In the genomic region with DNA sequence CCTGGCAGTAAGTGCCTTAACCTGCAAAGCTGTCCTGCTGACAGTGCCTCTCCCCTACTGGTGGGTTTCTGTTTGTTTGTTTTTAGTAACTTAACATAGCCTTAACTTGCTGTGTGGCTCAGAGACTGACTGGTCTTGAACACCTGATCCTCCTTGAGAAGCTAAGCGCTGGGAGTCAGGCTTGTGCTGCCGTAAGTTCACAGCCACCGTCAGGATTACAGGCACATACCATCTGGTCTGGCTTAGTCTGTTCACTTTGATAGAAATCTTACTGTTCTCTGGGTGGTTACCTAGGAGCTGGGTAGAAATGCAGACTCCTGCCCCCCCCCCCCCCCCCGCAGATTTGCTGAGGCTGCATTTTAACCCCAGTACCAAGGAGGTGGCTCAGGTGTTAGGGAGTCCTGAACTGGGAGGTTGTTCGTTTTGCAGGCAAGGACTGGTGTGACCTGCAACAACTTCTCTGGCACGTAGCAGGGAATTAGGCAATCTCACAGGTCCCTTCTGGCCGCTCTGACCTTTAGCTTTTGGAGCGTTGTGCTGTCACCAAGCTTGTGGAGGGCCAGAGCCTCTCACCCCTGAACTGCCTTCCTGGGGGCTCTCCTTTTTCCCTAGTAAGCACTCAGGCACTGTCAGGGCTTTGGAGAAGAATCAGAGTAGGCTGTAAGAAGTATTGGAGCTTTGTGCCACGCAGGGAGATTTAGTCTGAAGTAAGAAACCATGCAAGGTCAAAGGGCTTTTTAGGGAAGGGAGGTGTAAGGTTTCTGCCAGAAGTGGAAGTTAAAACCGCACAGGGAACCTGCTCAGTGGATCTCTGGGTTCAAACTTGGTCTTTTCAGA, we compare ENCODE assay signal across 8 mouse cellular contexts. TPM values are rescaled to one million over a fixed set of nuclear protein-coding genes. Genes with fewer than 3 reads are reported as not detected.
DNase-seq lines count a peak whose midpoint lies in the region; ATAC-seq and TF ChIP-seq lines count a peak whose summit lies in the region.

No protein-coding gene starts in this region.

- no peak overlapping the region for H3K4me3 ChIP-seq in hindbrain, embryonic 11.5 days (ENCODE audit: low read depth, low read length)
- H3K4me3 ChIP-seq in hindbrain, postnatal 0 days (ENCODE audit: low read length): no peak overlapping the region
- H3K4me3 ChIP-seq in heart, embryonic 16.5 days (ENCODE audit: low read length): peak overlapping the region; percentile 6; the same call in 1 of the 2 replicates

- 41% methylated on average over 9 of the region's 10 CpGs for WGBS in hindbrain, embryonic 11.5 days
- WGBS in hindbrain, postnatal 0 days: 50% methylated on average over 10 of the region's 10 CpGs
- WGBS in heart, embryonic 16.5 days: 62% methylated on average over 10 of the region's 10 CpGs

- TF ChIP-seq CTCF in hindbrain, postnatal 0 days (IDR thresholded peaks at IDR 0.05; ENCODE audit: low read depth): no peak

- DNase-seq in hindbrain, embryonic 11.5 days (ENCODE audit: low spot score): no peak
- DNase-seq in hindbrain, postnatal 0 days (ENCODE audit: low spot score): no peak
- peak; percentile 41 for DNase-seq in adipocyte (ENCODE audit: low spot score)
- DNase-seq in testis, postnatal 10 days (ENCODE audit: low spot score): no peak
- DNase-seq in cerebellum, postnatal 36 days: no peak
- no peak for DNase-seq in left cerebral cortex, adult 11 months (ENCODE audit: low spot score)

- H3K4me2 ChIP-seq in hindbrain, embryonic 11.5 days (replicated peaks; ENCODE audit: low read depth, low read length): no peak overlapping the region
- no peak overlapping the region for H3K4me2 ChIP-seq in hindbrain, postnatal 0 days (ENCODE audit: low read depth, low read length)
- peak overlapping the region; percentile 44 for H3K4me2 ChIP-seq in heart, embryonic 16.5 days (ENCODE audit: low read depth, low read length)

- no peaks in the 10 kb centered on the region for H3K9me3 ChIP-seq in hindbrain, embryonic 11.5 days (ENCODE audit: control insufficient read depth, low read length)
- H3K9me3 ChIP-seq in hindbrain, postnatal 0 days (ENCODE audit: low read length): no peaks in the 10 kb centered on the region
- no peaks in the 10 kb centered on the region for H3K9me3 ChIP-seq in heart, embryonic 16.5 days (replicated peaks; ENCODE audit: control insufficient read depth, low read length)

- no peak overlapping the region for H3K9ac ChIP-seq in hindbrain, embryonic 11.5 days (ENCODE audit: low read depth, low read length)
- no peak overlapping the region for H3K9ac ChIP-seq in hindbrain, postnatal 0 days (replicated peaks; ENCODE audit: low read length)
- H3K9ac ChIP-seq in heart, embryonic 16.5 days (ENCODE audit: low read length): peak overlapping the region; percentile 54

- peaks cover 10% of the 10 kb centered on the region for H3K4me1 ChIP-seq in hindbrain, embryonic 11.5 days (replicated peaks; ENCODE audit: control insufficient read depth, insufficient read depth, low read length)
- peaks cover 12% of the 10 kb centered on the region; the same call in 1 of the 2 replicates for H3K4me1 ChIP-seq in hindbrain, postnatal 0 days (ENCODE audit: insufficient read depth, low read length)
- peaks cover 64% of the 10 kb centered on the region for H3K4me1 ChIP-seq in heart, embryonic 16.5 days (ENCODE audit: control insufficient read depth, insufficient read depth, low read length)

- no peaks in the 10 kb centered on the region for H3K36me3 ChIP-seq in hindbrain, embryonic 11.5 days (ENCODE audit: control insufficient read depth, insufficient read depth, low read length)
- no peaks in the 10 kb centered on the region for H3K36me3 ChIP-seq in hindbrain, postnatal 0 days (ENCODE audit: insufficient read depth, low read length)
- H3K36me3 ChIP-seq in heart, embryonic 16.5 days (ENCODE audit: control insufficient read depth, insufficient read depth): no peaks in the 10 kb centered on the region

- no peaks in the 10 kb centered on the region for H3K27me3 ChIP-seq in hindbrain, embryonic 11.5 days (ENCODE audit: control insufficient read depth, insufficient read depth, low read length)
- H3K27me3 ChIP-seq in hindbrain, postnatal 0 days (ENCODE audit: insufficient read depth, low read length): no peaks in the 10 kb centered on the region
- H3K27me3 ChIP-seq in heart, embryonic 16.5 days (ENCODE audit: control insufficient read depth, insufficient read depth, low read length): no peaks in the 10 kb centered on the region

- no peak for ATAC-seq in hindbrain, embryonic 11.5 days (ENCODE audit: low FRiP score)
- no peak for ATAC-seq in hindbrain, postnatal 0 days
- ATAC-seq in heart, embryonic 16.5 days (replicated peaks; ENCODE audit: extremely low read depth, insufficient read depth, low FRiP score): no peak
- ATAC-seq in monocyte, adult 5-6 weeks (replicated peaks; ENCODE audit: insufficient number of reproducible peaks, low FRiP score, low TSS enrichment, poor library complexity, severe bottlenecking): peak; percentile 65

- H3K27ac ChIP-seq in hindbrain, embryonic 11.5 days (ENCODE audit: low read depth, low read length): 0 out of 2 replicates have a peak overlapping the region, but pooled peaks have one; percentile 10
- H3K27ac ChIP-seq in hindbrain, postnatal 0 days: no peak overlapping the region
- no peak overlapping the region; the same call in 1 of the 2 replicates for H3K27ac ChIP-seq in heart, embryonic 16.5 days (ENCODE audit: low read length)

RNA-seq across cellular contexts. Expression of gene Zfp710, which starts 7.8 kb away (rescaled TPM):
- 26.4 and 28.4 TPM in 2 replicates for polyA plus RNA-seq in hindbrain, embryonic 11.5 days (2014; fragmentation: Nextera tagmentation; extraction: Ambion mirVana)
- 25.8 and 29.7 TPM in 2 replicates for total RNA-seq in hindbrain, postnatal 0 days (2014; rRNA removed)
- 8.4 and 10.3 TPM in 2 replicates for polyA plus RNA-seq in hindbrain, postnatal 0 days (2015; fragmentation: Nextera tagmentation; extraction: Ambion mirVana)
- 12.4 and 12.6 TPM in 2 replicates for polyA plus RNA-seq in heart, embryonic 16.5 days (2015; fragmentation: Nextera tagmentation; extraction: Ambion mirVana)
- total RNA-seq in monocyte, adult 5-6 weeks (2017): 55.9 to 77.3 TPM (median 60.7 TPM) in 3 replicates
